Mouse (Mus musculus) heart, embryonic 10.5 days (tissue): ENCODE results near the gene Rasgrp4. TPM values are rescaled to one million over a fixed set of nuclear protein-coding genes. Genes with fewer than 3 reads are reported as not detected.

Experiments used
- DNase-seq: peaks from one replicate; pipeline ENCODE4 v3.0.0-alpha.2; 2017; ENCODE audit warnings: low spot score
- H3K27ac ChIP-seq: fragments of 300-500 bp; sonication (generic); 2 replicates; pipeline ENCODE4 v1.5.1; 2016; ENCODE audit warnings: mild to moderate bottlenecking
- H3K27me3 ChIP-seq: fragments of 300-500 bp; sonication (generic); 2 replicates; pipeline ENCODE4 v1.6.1; 2016; ENCODE audit warnings: mild to moderate bottlenecking; ENCODE audit not compliant: poor library complexity, insufficient read depth, severe bottlenecking
- H3K36me3 ChIP-seq: fragments of 300-500 bp; sonication (generic); 2 replicates; pipeline ENCODE4 v1.6.1; 2016; ENCODE audit warnings: mild to moderate bottlenecking, moderate library complexity
- H3K4me1 ChIP-seq: fragments of 300-500 bp; sonication (generic); 2 replicates; pipeline ENCODE4 v1.6.1; 2016; ENCODE audit warnings: mild to moderate bottlenecking
- H3K4me3 ChIP-seq: fragments of 300-500 bp; sonication (generic); 2 replicates; pipeline ENCODE4 v1.5.1; 2016; ENCODE audit warnings: mild to moderate bottlenecking, moderate library complexity
- H3K9me3 ChIP-seq: fragments of 300-500 bp; sonication (generic); 2 replicates; pipeline ENCODE4 v1.6.1; 2016; ENCODE audit warnings: mild to moderate bottlenecking, moderate library complexity
- WGBS: fragments of 180-500 bp; shearing (Covaris S2); methylation state at CpG from one replicate; pipeline ENCODE4 v1.1.7; 2016; 5-methylcytosine and 5-hydroxymethylcytosine counted together
- polyA plus RNA-seq: library from polyadenylated mRNA; unstranded; fragments of >200 nt; fragmentation: Nextera tagmentation; extraction: Ambion mirVana; gene quantifications from 2 replicates; pipeline ENCODE4 v1.2.1, GENCODE M21; 2016

Gene Rasgrp4
- polyA plus RNA-seq, 1 experiment from 2014 or later = 0.79 TPM

DNA sequence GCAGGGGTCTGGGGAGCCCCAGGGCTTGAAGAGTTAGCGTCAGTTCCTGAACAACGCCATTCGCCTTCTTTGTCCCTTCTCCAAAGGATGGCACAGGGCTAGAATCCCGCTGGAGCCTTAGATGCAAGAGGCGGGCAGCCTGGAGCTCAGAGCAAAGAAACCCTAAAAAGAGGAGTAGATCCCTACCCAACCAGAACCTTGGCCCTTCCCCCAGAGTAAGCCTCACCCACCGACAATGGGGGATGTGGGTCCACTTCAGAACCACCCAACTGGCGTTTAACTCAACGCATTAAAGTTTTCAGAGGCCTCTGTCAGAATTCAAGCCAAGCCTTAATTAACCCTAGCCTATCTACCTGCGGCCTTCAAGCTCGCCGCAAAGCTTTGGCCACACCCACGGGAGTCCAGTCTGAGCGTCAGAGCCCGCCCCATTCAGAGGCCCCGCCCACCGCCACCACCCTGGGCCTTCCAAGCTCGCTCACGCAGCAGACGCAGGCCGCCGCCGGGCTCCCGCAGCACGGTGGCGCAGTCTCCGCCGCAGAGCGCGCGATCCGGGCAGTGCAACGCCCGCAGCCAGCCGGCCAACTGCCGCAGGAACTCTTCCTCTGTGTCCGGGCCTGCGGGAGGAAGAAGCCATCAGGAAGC, 20.7 kb downstream of the Rasgrp4 start:
- Histone ChIP-seq H3K27me3 (peaks cover 50% of the 10 kb centered on the region), H3K4me3 (peak overlapping the region; percentile 96), H3K36me3 (peaks cover 6% of the 10 kb centered on the region; the same call in 1 of the 2 replicates), H3K4me1 (peaks cover 8% of the 10 kb centered on the region), H3K9me3 (peaks cover 5% of the 10 kb centered on the region; the same call in 1 of the 2 replicates), H3K27ac (peak overlapping the region; percentile 92)
- peak; percentile 91 for DNase-seq
- WGBS = 7% methylated on average over 37 of the region's 37 CpGs

DNA sequence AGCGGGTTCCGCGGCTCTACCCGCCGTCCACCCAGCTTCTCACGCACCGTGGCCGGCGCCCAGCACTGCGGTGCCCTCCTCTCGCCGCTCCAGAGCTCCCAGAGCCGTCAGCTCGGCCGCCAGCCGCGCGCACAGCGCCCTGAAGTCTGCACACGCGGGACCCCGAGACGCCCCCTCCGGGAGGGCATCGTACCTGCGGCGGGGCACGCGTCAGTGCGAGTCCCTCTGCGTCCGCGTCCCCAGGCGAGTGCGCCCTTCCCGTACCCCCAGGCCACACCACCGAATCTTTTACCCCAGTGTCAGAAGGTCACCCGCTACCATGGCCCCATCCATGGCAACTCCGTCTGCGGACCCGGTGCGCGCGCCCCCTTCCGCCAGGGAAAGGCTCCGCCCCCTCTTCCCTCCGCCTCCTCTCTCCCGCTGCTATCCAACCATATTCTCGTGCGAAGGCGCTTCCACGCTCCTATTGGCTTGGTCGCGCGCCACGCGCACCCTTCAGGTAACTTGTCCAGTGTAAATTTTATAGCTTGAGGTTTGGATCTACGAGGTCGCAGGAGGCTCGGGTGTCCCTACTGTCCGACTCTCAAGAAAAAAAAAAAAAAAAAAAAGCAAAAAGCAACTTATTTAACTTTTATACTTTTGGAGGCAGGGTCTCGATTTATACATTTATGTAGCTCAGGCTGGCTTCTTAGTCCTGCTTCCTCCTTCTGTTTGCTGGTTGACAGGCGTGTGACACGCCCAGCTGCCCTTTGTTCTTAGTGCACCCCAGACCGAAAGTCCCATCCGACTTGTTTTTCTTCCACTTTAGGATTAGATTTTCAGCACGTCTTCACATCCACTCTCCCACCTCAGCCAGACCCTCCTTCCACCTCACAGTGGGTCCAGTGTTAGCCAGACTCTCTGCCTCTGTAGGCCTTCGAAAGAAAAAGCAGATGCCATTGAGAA, 21.5 kb downstream of the Rasgrp4 start, which contains the start of gene Fam98c:
Gene Fam98c (minus strand): TSS at position 397 of the 945 bp plus-strand sequence.
- peak; percentile 93 for DNase-seq
- peak within 1 kb of the TSS; percentile 92 for H3K27ac ChIP-seq
- H3K4me1 ChIP-seq = peaks cover 8% of the 10 kb centered on the region
- 3% methylated on average over 68 of the region's 68 CpGs for WGBS
- H3K4me3 ChIP-seq = peak within 1 kb of the TSS; percentile 96
- H3K9me3 ChIP-seq = peaks cover 5% of the 10 kb centered on the region; the same call in 1 of the 2 replicates
- peaks cover 56% of the 10 kb centered on the region for H3K27me3 ChIP-seq
- peaks cover 6% of the 10 kb centered on the region; the same call in 1 of the 2 replicates for H3K36me3 ChIP-seq

DNA sequence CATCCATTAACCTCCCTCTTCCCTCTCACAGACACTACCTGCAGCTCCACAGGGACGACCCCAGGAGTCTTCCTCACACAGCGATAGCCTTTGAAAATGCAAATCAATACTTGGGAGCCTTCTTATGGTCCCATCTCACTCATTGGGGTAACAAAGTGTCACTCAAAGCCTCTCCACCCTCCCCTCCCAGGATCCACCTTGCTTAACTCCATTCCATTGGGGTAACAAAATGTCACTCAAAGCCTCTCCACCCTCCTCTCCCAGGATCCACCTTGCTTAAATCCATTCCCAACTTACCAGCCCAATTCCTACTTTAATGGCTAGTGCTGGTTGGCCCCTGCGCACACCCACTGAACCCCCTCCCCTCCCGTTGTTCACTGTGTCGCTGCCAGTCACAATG, 23.6 kb downstream of the Rasgrp4 start:
- Histone ChIP-seq H3K9me3 (peaks cover 5% of the 10 kb centered on the region; the same call in 1 of the 2 replicates), H3K36me3 (peaks cover 10% of the 10 kb centered on the region; the same call in 1 of the 2 replicates), H3K4me3 (no peak overlapping the region), H3K27ac (no peak overlapping the region), H3K4me1 (peaks cover 24% of the 10 kb centered on the region), H3K27me3 (peaks cover 59% of the 10 kb centered on the region)
- WGBS = 2% methylated on average over 5 of the region's 5 CpGs
- DNase-seq = no peak

DNA sequence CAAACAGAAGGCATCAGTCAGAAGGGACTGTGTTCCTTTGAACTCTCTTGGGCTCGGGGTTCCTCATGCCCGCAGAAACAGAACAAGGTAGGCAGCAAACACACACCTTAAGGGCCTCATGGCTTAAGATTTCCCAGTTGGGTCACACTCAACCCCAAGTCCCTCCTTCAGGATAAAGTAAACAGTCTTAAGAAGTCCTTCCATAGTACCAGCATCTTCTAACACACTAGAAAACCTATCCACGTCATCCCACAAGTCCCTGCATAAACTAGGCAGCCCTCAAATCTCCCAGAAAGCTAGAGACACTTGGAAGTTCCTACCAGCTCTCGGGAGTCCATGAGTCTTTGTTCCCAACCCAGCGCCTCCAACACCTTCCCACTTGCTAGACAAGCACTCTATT, 27.6 kb downstream of the Rasgrp4 start:
- 59% methylated on average over 5 of the region's 5 CpGs for WGBS
- no peak for DNase-seq
- peaks cover 4% of the 10 kb centered on the region; the same call in 1 of the 2 replicates for H3K36me3 ChIP-seq
- no peak overlapping the region for H3K27ac ChIP-seq
- H3K27me3 ChIP-seq = peaks cover 50% of the 10 kb centered on the region
- H3K9me3 ChIP-seq = no peaks in the 10 kb centered on the region
- H3K4me1 ChIP-seq = peaks cover 16% of the 10 kb centered on the region
- H3K4me3 ChIP-seq = no peak overlapping the region

DNA sequence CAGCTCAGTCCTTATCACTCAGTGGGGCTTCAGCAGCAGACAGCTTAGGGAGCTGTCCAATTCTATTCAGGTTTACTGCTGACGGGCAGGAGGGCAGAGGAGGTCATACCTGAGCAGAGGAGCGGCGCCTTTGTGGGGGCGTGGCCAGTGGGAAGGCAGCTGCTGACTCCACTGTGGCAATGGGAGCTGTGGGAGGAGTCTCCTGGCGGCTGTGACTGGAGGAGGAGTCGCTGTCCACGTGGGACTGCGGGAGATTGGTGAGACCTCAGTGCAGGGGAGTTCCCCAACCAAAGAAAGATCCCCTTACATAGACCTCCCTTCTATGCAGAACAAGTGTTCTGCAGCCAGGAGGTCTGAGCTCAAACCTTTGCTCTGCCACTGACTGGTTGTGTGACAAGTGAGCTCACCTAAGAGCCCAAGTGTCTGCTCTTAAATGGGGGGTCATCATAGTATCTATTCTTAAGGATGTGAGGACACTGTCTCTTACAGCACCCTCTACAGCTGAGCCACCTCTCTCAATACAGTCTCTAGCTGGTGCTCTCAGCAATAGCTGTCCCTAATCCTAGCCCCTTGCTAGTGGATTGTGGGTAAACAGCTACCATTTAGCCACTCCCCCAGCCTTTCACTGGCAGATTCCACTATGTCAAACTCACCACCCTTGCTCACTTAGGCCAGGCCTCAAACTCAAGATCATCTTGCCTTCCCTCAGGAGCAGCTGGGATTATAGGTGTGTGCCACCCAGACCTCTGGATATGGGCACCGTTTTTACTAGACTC, 28.3 kb downstream of the Rasgrp4 start:
- Histone ChIP-seq H3K4me1 (peaks cover 20% of the 10 kb centered on the region), H3K9me3 (no peaks in the 10 kb centered on the region), H3K27ac (no peak overlapping the region), H3K36me3 (peaks cover 4% of the 10 kb centered on the region; the same call in 1 of the 2 replicates), H3K27me3 (peaks cover 50% of the 10 kb centered on the region), H3K4me3 (no peak overlapping the region)
- WGBS = 14% methylated on average over 9 of the region's 9 CpGs
- DNase-seq = peak; percentile 88

DNA sequence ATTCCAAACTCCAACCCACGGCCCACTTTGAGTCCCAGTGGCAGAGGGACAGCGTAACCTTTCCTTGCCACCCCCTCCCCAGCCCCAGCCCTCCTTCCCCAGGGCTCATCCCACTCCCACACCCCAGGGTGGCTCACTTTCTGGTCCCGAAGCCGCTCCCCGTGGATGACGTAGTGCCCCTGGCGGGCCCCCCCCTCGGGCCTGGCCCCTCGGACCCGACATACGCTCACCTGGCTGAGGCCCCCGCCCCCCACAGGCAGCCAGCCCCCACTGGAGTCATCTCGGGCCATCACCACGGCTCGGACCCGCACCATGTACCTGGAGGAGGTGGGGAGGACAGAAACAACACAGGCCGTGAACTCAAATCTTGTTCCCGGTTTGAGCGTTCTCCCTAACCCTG, 33.0 kb downstream of the Rasgrp4 start:
- peaks cover 57% of the 10 kb centered on the region for H3K4me1 ChIP-seq
- no peak for DNase-seq
- H3K36me3 ChIP-seq = peaks cover 4% of the 10 kb centered on the region; the same call in 1 of the 2 replicates
- H3K4me3 ChIP-seq = peak overlapping the region; percentile 82; the same call in 1 of the 2 replicates
- WGBS = 11% methylated on average over 19 of the region's 19 CpGs
- H3K27me3 ChIP-seq = peaks cover 43% of the 10 kb centered on the region
- no peaks in the 10 kb centered on the region for H3K9me3 ChIP-seq
- H3K27ac ChIP-seq = no peak overlapping the region

DNA sequence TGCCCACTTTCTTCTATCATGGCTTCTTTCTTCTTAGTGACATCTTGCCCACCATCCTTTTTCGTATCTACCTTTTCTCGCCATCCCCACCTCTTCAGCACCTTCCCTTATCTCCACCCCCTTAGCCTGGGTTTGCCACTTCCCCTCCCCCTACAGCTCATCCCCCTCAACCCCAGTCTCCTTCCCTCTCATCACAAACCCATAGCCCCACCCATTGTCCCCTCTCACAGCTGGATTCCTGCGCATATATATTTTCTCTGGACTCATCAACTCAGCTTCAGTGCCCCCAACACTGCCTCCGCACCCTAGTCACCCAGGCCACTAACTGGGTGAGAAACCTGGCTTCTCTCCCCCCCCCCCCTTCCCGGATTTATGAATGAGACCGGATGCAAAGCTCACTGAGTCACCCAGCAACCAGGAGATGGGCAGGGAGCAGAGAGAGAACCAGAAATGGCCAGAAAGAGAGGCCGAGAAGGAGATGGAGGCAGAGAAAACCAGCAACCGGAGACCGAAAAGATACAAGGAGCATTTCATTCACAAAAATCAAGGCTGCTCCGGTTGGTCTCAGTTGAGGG, 33.6 kb downstream of the Rasgrp4 start:
- peak overlapping the region; percentile 82 for H3K4me3 ChIP-seq
- peaks cover 49% of the 10 kb centered on the region for H3K27me3 ChIP-seq
- H3K4me1 ChIP-seq = peaks cover 55% of the 10 kb centered on the region
- no peaks in the 10 kb centered on the region for H3K9me3 ChIP-seq
- H3K36me3 ChIP-seq = peaks cover 9% of the 10 kb centered on the region
- WGBS = 3% methylated on average over 10 of the region's 10 CpGs
- DNase-seq = no peak
- peak overlapping the region; percentile 90; the same call in 1 of the 2 replicates for H3K27ac ChIP-seq

DNA sequence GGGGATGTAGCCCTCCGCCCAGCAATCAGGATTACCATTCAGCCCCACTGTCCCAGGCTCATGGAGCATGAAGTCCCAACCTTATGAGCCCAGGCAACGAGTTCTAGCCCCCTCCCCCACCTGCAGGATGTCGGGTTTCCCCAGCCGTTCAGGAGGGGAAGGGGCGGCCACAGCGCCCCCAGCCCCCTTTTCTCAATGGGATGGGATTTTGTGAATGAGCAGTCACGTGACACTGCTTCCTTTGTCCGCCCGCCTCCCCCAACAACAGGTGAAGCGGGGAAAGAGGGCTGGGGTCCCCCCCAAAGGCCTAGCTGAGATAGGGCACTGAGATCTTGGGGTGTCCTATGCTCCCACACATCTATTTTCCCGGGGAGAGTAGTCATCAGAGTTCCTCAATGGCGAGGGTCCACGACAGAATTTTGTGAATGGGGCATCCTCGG, 34.2 kb downstream of the Rasgrp4 start:
- WGBS = under 1% methylated on average over 14 of the region's 14 CpGs
- no peak for DNase-seq
- H3K4me3 ChIP-seq = peak overlapping the region; percentile 82
- no peaks in the 10 kb centered on the region for H3K9me3 ChIP-seq
- peaks cover 15% of the 10 kb centered on the region for H3K36me3 ChIP-seq
- H3K4me1 ChIP-seq = peaks cover 54% of the 10 kb centered on the region
- peaks cover 55% of the 10 kb centered on the region for H3K27me3 ChIP-seq
- H3K27ac ChIP-seq = peak overlapping the region; percentile 90

DNA sequence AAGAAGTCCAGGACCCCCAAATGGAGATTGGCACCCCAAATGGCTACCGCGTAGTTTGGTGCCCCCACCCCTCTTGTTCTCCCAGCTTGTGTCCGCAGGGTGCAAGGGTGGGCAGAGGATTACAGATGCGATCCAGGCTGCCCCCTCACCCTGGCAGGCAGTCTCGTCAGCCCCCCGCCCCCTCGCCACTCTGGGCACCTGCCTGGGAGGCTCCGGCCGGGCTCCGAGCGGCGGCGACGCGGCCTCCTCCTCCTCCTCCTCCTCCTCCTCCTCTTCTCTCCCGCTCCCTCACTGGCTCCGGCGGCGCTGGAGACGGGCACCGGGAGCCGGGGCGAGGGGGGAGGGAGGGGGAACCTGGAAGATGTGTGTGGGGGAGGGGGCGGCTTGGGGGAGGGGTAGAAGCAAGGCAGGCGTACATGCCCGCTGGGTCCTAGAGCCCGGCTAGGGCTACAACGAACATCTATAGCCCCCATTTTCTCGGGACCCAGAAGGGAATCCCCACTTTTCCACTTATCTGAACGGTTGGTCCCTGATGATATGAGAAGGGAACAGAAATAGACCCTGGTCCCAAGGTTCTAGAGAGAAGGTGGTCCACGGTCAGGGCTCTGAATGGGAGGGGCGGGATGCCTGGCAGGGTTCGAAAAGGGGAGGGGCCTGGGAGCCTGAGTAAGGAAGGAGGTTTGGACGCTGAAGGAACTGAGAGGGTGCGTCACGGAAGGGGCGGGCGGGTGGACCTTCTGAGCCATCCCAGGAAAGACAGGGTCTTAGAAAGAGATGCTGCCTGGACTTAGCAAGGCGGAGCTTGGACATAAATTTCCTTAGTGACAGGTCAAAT, 34.8 kb downstream of the Rasgrp4 start:
- Histone ChIP-seq H3K27ac (peak overlapping the region; percentile 90), H3K4me3 (peak overlapping the region; percentile 82), H3K27me3 (peaks cover 61% of the 10 kb centered on the region), H3K4me1 (peaks cover 54% of the 10 kb centered on the region), H3K36me3 (peaks cover 22% of the 10 kb centered on the region), H3K9me3 (no peaks in the 10 kb centered on the region)
- DNase-seq = peak; percentile 92
- under 1% methylated on average over 32 of the region's 39 CpGs for WGBS

DNA sequence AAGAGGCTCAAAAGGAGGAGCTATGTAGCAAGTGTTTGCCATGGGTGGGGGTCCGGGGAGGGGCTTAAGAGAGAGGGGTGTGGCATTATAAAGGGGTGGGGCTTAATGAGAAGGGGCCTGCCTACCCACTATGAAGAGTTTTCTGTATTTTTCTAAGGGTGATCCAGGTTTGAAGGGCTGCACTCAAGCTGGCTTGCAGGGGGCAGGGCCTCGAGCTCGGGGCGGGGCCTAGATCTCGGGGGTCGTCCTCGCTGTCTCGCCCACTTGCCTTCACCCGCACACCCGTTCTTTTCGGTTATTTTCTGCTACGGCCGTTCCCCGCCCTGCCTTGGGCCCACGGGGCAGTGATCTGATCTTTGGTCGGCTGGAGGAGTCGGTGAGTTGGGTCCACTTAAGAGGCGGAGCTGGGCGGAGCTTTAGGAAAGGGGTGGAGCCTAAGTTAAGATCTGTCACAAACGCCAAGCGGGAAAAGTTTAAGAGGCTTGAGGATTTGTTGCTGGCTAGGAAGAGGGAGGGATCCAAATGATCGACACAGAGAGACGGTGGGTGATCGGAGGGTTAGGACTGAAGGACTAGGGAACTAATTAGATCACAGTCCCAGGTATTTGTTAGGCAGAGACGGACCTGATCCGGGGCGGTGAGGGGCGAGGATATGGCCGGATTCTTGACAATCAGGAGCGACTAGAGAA, 35.6 kb downstream of the Rasgrp4 start, which contains the start of the genes Ggn and Spred3:
Gene Ggn (plus strand): TSS at position 145 of the 689 bp plus-strand sequence.
Gene Spred3 (minus strand): TSS at position 346 of the 689 bp plus-strand sequence.
- peaks cover 69% of the 10 kb centered on the region for H3K27me3 ChIP-seq
- no peaks in the 10 kb centered on the region for H3K9me3 ChIP-seq
- peak within 1 kb of the TSS; percentile 90 for H3K27ac ChIP-seq
- 1% methylated on average over 30 of the region's 30 CpGs for WGBS
- peaks cover 54% of the 10 kb centered on the region for H3K4me1 ChIP-seq
- DNase-seq = peak; percentile 87
- peak within 1 kb of the TSS; percentile 82 for H3K4me3 ChIP-seq
- peaks cover 29% of the 10 kb centered on the region for H3K36me3 ChIP-seq
